Comparison of ENCODE assay signal across 22 mouse cellular contexts in the genomic region with DNA sequence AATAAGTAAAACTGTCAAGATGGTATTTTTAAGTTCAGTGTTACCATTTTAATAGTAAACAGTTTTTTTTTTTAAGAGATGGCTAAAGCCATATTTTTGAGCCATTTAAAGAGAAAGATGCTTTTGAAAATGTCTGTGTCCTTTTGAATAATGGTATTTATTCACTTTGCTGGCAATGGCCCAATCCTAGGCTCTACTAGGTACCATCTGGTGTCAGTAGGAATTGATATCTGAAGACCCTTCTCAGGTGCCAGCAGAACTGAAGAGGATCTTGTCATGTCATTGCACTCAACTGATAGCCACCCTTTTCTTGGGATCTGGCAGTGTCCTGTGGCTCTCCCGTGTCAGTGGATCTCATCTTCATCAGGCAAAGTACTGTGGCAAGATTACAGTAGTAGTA. TPM values are rescaled to one million over a fixed set of nuclear protein-coding genes. Genes with fewer than 3 reads are reported as not detected.
DNase-seq lines count a peak whose midpoint lies in the region; ATAC-seq lines count a peak whose summit lies in the region.
"Had no signal": no experiment of that assay in that cellular context is flagged by ENCODE, and none has a peak within 500 bp of the region (broad histone marks: within the 10 kb centered on the region; RNA-seq: fewer than 3 reads in every experiment).

No protein-coding gene starts in this region.

- H3K4me1 ChIP-seq in hindbrain, embryonic 13.5 days (replicated peaks), result peaks cover 27% of the 10 kb centered on the region
- peaks cover 14% of the 10 kb centered on the region; the same call in 1 of the 2 replicates for H3K4me1 ChIP-seq in hindbrain, embryonic 10.5 days (replicated peaks)
- H3K4me1 ChIP-seq: intestine, embryonic 15.5 days had no signal

- H3K9me3 ChIP-seq in hindbrain, embryonic 13.5 days, result no peaks in the 10 kb centered on the region
- H3K9me3 ChIP-seq in hindbrain, embryonic 10.5 days, result no peaks in the 10 kb centered on the region
- H3K9me3 ChIP-seq: forebrain, embryonic 10.5 days; forebrain, embryonic 13.5 days; G1E; intestine, embryonic 15.5 days had no signal

- ATAC-seq in hindbrain, embryonic 13.5 days (ENCODE audit: low FRiP score), result no peak
- ATAC-seq in megakaryocyte progenitor cell, adult 5-6 weeks (replicated peaks; ENCODE audit: poor library complexity), result no peak
- ATAC-seq: forebrain, embryonic 13.5 days; forebrain, embryonic 16.5 days; intestine, embryonic 15.5 days had no signal

- H3K36me3 ChIP-seq in hindbrain, embryonic 13.5 days, result no peaks in the 10 kb centered on the region
- H3K36me3 ChIP-seq in hindbrain, embryonic 10.5 days, result peaks cover 4% of the 10 kb centered on the region; the same call in 1 of the 2 replicates
- H3K36me3 ChIP-seq: G1E; intestine, embryonic 15.5 days had no signal

- peak; percentile 46 for DNase-seq in cerebellum, adult 9-10 months
- no peak for DNase-seq in cerebellum, postnatal 4 days (ENCODE audit: low spot score in 2 of 2)
- no peak for DNase-seq in hindbrain, embryonic 10.5 days (ENCODE audit: low spot score)
- DNase-seq in left cerebral cortex, postnatal 4 days, result peak; percentile 15
- DNase-seq in left cerebral cortex, postnatal 36 days (ENCODE audit: low spot score in 2 of 2), result no peak
- DNase-seq: adrenal gland, postnatal 10 days; adrenal gland, postnatal 36 days; cerebellum, adult 8-10 months; gastrocnemius, postnatal 10 days; heart, adult 11 months had no signal

- H3K27me3 ChIP-seq in hindbrain, embryonic 13.5 days, result no peaks in the 10 kb centered on the region
- no peaks in the 10 kb centered on the region for H3K27me3 ChIP-seq in hindbrain, embryonic 10.5 days (ENCODE audit: insufficient read depth, poor library complexity, severe bottlenecking)
- H3K27me3 ChIP-seq: CH12.LX; forebrain, embryonic 13.5 days; intestine, embryonic 15.5 days; Patski had no signal

- no peak overlapping the region for H3K4me2 ChIP-seq in hindbrain, embryonic 13.5 days
- H3K4me2 ChIP-seq: forebrain, embryonic 13.5 days; heart, embryonic 11.5 days; hindbrain, embryonic 14.5 days; intestine, embryonic 15.5 days had no signal

- no peak overlapping the region for H3K4me3 ChIP-seq in hindbrain, embryonic 13.5 days
- H3K4me3 ChIP-seq in hindbrain, embryonic 10.5 days, result no peak overlapping the region
- H3K4me3 ChIP-seq: forebrain, embryonic 10.5 days; forebrain, embryonic 13.5 days; intestine, embryonic 15.5 days had no signal

- peak overlapping the region; percentile 44; the same call in 1 of the 2 replicates for H3K27ac ChIP-seq in hindbrain, embryonic 13.5 days
- H3K27ac ChIP-seq in hindbrain, embryonic 10.5 days, result no peak overlapping the region
- H3K27ac ChIP-seq: forebrain, embryonic 10.5 days; forebrain, embryonic 13.5 days; hindbrain, embryonic 14.5 days; intestine, embryonic 15.5 days had no signal

- WGBS in hindbrain, embryonic 13.5 days, result 83% methylated on average over 1 of the region's 1 CpGs
- 96% methylated on average over 1 of the region's 1 CpGs for WGBS in hindbrain, embryonic 10.5 days

- intact Hi-C loops in left cerebral cortex, postnatal 4 days (cut with DNase I), result no loop called here
- intact Hi-C loops in left cerebral cortex, postnatal 36 days (cut with DNase I), result no loop called here

- H3K9ac ChIP-seq in hindbrain, embryonic 13.5 days, result no peak overlapping the region
- H3K9ac ChIP-seq: forebrain, embryonic 13.5 days; hindbrain, embryonic 14.5 days; intestine, embryonic 15.5 days had no signal

RNA-seq across cellular contexts. Expression of a gene that starts 22.9 kb away (rescaled TPM):
- polyA plus RNA-seq in hindbrain, embryonic 13.5 days (2015; fragmentation: Nextera tagmentation; extraction: Ambion mirVana), result 90.2 and 91.6 TPM in 2 replicates
- 51.6 and 60.5 TPM in 2 replicates for polyA plus RNA-seq in hindbrain, embryonic 10.5 days (2016; fragmentation: Nextera tagmentation; extraction: Ambion mirVana)
- total RNA-seq in left cerebral cortex, postnatal 4 days (2021), result 100 to 1,000 TPM; 215 to 221 TPM
- total RNA-seq in left cerebral cortex, postnatal 36 days (2021), result 100 to 1,000 TPM; 263 to 267 TPM
- 0.07 TPM in 1 of 2 replicates, not detected in the other for total RNA-seq in megakaryocyte progenitor cell, adult 5-6 weeks (2015)
- not detected in 2 replicates for total RNA-seq in megakaryocyte progenitor cell, adult 5-6 weeks (2017)
- total RNA-seq: CH12.LX; hematopoietic stem cell, adult 5-6 weeks had no signal

RNA-seq across cellular contexts. Expression of a gene that starts 23.0 kb away (rescaled TPM):
- 25.9 and 26.7 TPM in 2 replicates for polyA plus RNA-seq in hindbrain, embryonic 13.5 days (2015; fragmentation: Nextera tagmentation; extraction: Ambion mirVana)
- 28.0 and 34.8 TPM in 2 replicates for polyA plus RNA-seq in hindbrain, embryonic 10.5 days (2016; fragmentation: Nextera tagmentation; extraction: Ambion mirVana)
- 10 to 100 TPM; 24.8 to 25.7 TPM for total RNA-seq in left cerebral cortex, postnatal 4 days (2021)
- total RNA-seq in left cerebral cortex, postnatal 36 days (2021), result 10 to 100 TPM; 36.6 to 52.7 TPM
- 75.1 and 82.8 TPM in 2 replicates for total RNA-seq in megakaryocyte progenitor cell, adult 5-6 weeks (2015)
- 28.3 and 37.4 TPM in 2 replicates for total RNA-seq in megakaryocyte progenitor cell, adult 5-6 weeks (2017)

Comparison
In these comparisons a context has a peak if more than half of its experiments do, and no peak if none do; other contexts are left out.
1. DNase-seq: peak in cerebellum, adult 9-10 months (single experiment) and left cerebral cortex, postnatal 4 days (single experiment); none in cerebellum, postnatal 4 days (0 of 2), hindbrain, embryonic 10.5 days (single experiment) and left cerebral cortex, postnatal 36 days (0 of 2).
2. RNA of a gene that starts 22.9 kb away (total RNA-seq): 263 to 267 TPM in left cerebral cortex, postnatal 36 days and 215 to 221 TPM in left cerebral cortex, postnatal 4 days; 0.07 TPM in megakaryocyte progenitor cell, adult 5-6 weeks; every median in the first group is over 100 times any median in the second.